Mouse (Mus musculus) small intestine, adult 2 months (tissue): Measurements from ENCODE around the gene Tspan9.

ENCODE experiments used
- CTCF ChIP-seq: fragments of 200-500 bp; IDR thresholded peaks from 2 replicates; pipeline ENCODE4 v1.5.1; 2012; ENCODE audit warnings: low read depth, mild to moderate bottlenecking, control low read depth, inconsistent platforms, low read length, moderate library complexity, mixed read lengths; ENCODE audit not compliant: insufficient replicate concordance, insufficient read length; ENCODE audit errors: extremely low read depth
- POLR2A ChIP-seq: fragments of 200-500 bp; IDR thresholded peaks from 2 replicates; pipeline ENCODE4 v1.6.1; 2012; ENCODE audit warnings: low read depth, mild to moderate bottlenecking, control low read depth, inconsistent platforms, low read length, moderate library complexity

DNA sequence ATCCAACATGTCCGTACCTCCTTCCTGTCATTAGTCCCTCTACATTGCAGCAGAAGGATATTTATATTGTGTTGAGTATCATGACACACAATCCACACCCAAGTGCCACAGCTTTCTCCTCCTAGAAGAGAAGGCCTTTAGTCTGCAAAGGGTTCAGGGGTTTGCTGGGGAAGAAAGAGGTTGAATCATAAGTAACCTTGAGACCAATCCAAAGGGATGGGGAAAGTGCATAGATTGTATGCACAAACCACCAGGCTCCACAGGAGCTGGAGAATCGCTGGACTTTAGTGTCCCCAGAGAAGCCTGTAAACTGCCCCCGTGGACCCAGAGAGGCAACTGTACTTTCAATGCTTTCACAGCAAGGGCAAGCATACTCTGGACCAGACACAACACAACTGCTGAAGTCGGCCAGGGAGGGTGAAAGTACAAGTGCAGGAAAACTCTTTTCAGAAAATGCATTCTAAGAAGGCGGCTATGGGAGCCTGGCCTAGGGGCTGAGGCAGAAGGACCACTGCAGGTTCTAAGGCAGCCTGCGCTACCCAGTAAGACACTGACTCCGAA, 24.6 kb downstream of the Tspan9 start:
- no peak for TF ChIP-seq CTCF
- TF ChIP-seq POLR2A = no peak
